Mouse (Mus musculus): ENCODE data around the gene S1pr5. TPM values are rescaled to one million over a fixed set of nuclear protein-coding genes. Genes with fewer than 3 reads are reported as not detected.

S1pr5 gene
- polyA plus RNA-seq, 1 experiment from 2014 or later: 0.38 TPM

GRCm38 (mm10) chr9:21194787-21195493, 53.3 kb downstream of the S1pr5 start:
- Histone ChIP-seq H3K9me3 (no peaks in the 10 kb centered on the region), H3K4me3 (replicated peaks) (no peak overlapping the region), H3K36me3 (replicated peaks) (no peaks in the 10 kb centered on the region), H3K27ac (no peak overlapping the region), H3K9ac (no peak overlapping the region), H3K4me1 (peaks cover 36% of the 10 kb centered on the region), H3K27me3 (no peaks in the 10 kb centered on the region), H3K4me2 (no peak overlapping the region)
- WGBS: 88% methylated on average over 4 of the region's 4 CpGs
- no peak for ATAC-seq (ENCODE audit: low FRiP score)

GRCm38 (mm10) chr9:21193786-21194185, 54.5 kb downstream of the S1pr5 start:
- H3K9me3 ChIP-seq: no peaks in the 10 kb centered on the region
- H3K4me1 ChIP-seq: peaks cover 34% of the 10 kb centered on the region
- no peak for ATAC-seq (ENCODE audit: low FRiP score)

More at GRCm38 (mm10) chr9:21193786-21194185, 54.5 kb downstream of the S1pr5 start:
- Histone ChIP-seq H3K36me3 (replicated peaks) (no peaks in the 10 kb centered on the region), H3K9ac (no peak overlapping the region), H3K27me3 (no peaks in the 10 kb centered on the region), H3K27ac (no peak overlapping the region), H3K4me2 (no peak overlapping the region), H3K4me3 (replicated peaks) (no peak overlapping the region)
- 79% methylated on average over 3 of the region's 3 CpGs for WGBS

Other genes starting within 250 kb of the S1pr5 start
- 110 and 111 TPM in 2 replicates for gene Mrpl4, start 245.7 kb downstream of the S1pr5 start, polyA plus RNA-seq (2016; fragmentation: Nextera tagmentation; extraction: Ambion mirVana)
- gene Icam1, start 232.5 kb downstream of the S1pr5 start, polyA plus RNA-seq (2016; fragmentation: Nextera tagmentation; extraction: Ambion mirVana): 3.7 and 3.8 TPM in 2 replicates
- gene Icam4, start 219.1 kb downstream of the S1pr5 start, polyA plus RNA-seq (2016; fragmentation: Nextera tagmentation; extraction: Ambion mirVana): 1.5 and 1.9 TPM in 2 replicates
- gene Icam5, start 216.4 kb downstream of the S1pr5 start, polyA plus RNA-seq (2016; fragmentation: Nextera tagmentation; extraction: Ambion mirVana): 0.13 TPM in 2 replicates
- gene Zglp1, start 181.3 kb downstream of the S1pr5 start, polyA plus RNA-seq (2016; fragmentation: Nextera tagmentation; extraction: Ambion mirVana): 0.79 and 2.7 TPM in 2 replicates
- 0.51 and 2.2 TPM in 2 replicates for gene Gm49373, start 175.3 kb downstream of the S1pr5 start, polyA plus RNA-seq (2016; fragmentation: Nextera tagmentation; extraction: Ambion mirVana)
- 37.6 and 42.6 TPM in 2 replicates for gene Fdx1l, start 174.8 kb downstream of the S1pr5 start, polyA plus RNA-seq (2016; fragmentation: Nextera tagmentation; extraction: Ambion mirVana)
- gene Gm38431, start 156.4 kb downstream of the S1pr5 start, polyA plus RNA-seq (2016; fragmentation: Nextera tagmentation; extraction: Ambion mirVana): 2.0 and 2.8 TPM in 2 replicates
- gene Raver1, start 156.4 kb downstream of the S1pr5 start, polyA plus RNA-seq (2016; fragmentation: Nextera tagmentation; extraction: Ambion mirVana): 74.2 and 82.7 TPM in 2 replicates
- gene Tyk2, start 117.2 kb downstream of the S1pr5 start, polyA plus RNA-seq (2016; fragmentation: Nextera tagmentation; extraction: Ambion mirVana): 12.8 TPM in 2 replicates
- 260 and 272 TPM in 2 replicates for gene Cdc37, start 98.5 kb downstream of the S1pr5 start, polyA plus RNA-seq (2016; fragmentation: Nextera tagmentation; extraction: Ambion mirVana)
- 12.8 and 14.5 TPM in 2 replicates for gene Pde4a, start 82.7 kb downstream of the S1pr5 start, polyA plus RNA-seq (2016; fragmentation: Nextera tagmentation; extraction: Ambion mirVana)
- 47.5 and 49.6 TPM in 2 replicates for gene Keap1, start 9.1 kb downstream of the S1pr5 start, polyA plus RNA-seq (2016; fragmentation: Nextera tagmentation; extraction: Ambion mirVana)
- 47.4 and 50.7 TPM in 2 replicates for gene Atg4d, start 16.9 kb upstream of the S1pr5 start, polyA plus RNA-seq (2016; fragmentation: Nextera tagmentation; extraction: Ambion mirVana)
- gene Kri1, start 39.5 kb upstream of the S1pr5 start, polyA plus RNA-seq (2016; fragmentation: Nextera tagmentation; extraction: Ambion mirVana): 19.5 and 20.8 TPM in 2 replicates
- gene Cdkn2d, start 43.0 kb upstream of the S1pr5 start, polyA plus RNA-seq (2016; fragmentation: Nextera tagmentation; extraction: Ambion mirVana): 70.6 and 74.5 TPM in 2 replicates
- gene Ap1m2, start 63.9 kb upstream of the S1pr5 start, polyA plus RNA-seq (2016; fragmentation: Nextera tagmentation; extraction: Ambion mirVana): 3.3 TPM in 2 replicates
- gene Slc44a2, start 72.3 kb upstream of the S1pr5 start, polyA plus RNA-seq (2016; fragmentation: Nextera tagmentation; extraction: Ambion mirVana): 76.9 and 80.1 TPM in 2 replicates
- gene Ilf3, start 119.4 kb upstream of the S1pr5 start, polyA plus RNA-seq (2016; fragmentation: Nextera tagmentation; extraction: Ambion mirVana): 335 and 363 TPM in 2 replicates
- 43.5 and 50.8 TPM in 2 replicates for gene Qtrt1, start 163.4 kb upstream of the S1pr5 start, polyA plus RNA-seq (2016; fragmentation: Nextera tagmentation; extraction: Ambion mirVana)
- gene Dnm2, start 176.5 kb upstream of the S1pr5 start, polyA plus RNA-seq (2016; fragmentation: Nextera tagmentation; extraction: Ambion mirVana): 73.8 and 78.4 TPM in 2 replicates

Measured in forebrain, embryonic 12.5 days (tissue).